Mouse (Mus musculus) liver, embryonic 13.5 days (tissue): ENCODE data around the gene Myrfl. TPM values are rescaled to one million over a fixed set of nuclear protein-coding genes. Genes with fewer than 3 reads are reported as not detected.

ENCODE experiments used
- ATAC-seq: fragments of 200-750 bp; cut with Nextera tagmentation; 2 replicates; pipeline ENCODE4 v1.8.0; 2017; ENCODE audit warnings: low read depth, mild to moderate bottlenecking, moderate number of reproducible peaks, moderate library complexity
- DNase-seq: peaks from one replicate; pipeline ENCODE4 v3.0.0; 2022
- H3K27ac ChIP-seq: fragments of 300-500 bp; sonication (generic); 2 replicates; pipeline ENCODE4 v1.5.1; 2015; ENCODE audit warnings: moderate library complexity, mild to moderate bottlenecking, inconsistent platforms
- H3K27me3 ChIP-seq: fragments of 300-500 bp; sonication (generic); 2 replicates; pipeline ENCODE4 v1.6.1; 2015; ENCODE audit warnings: mild to moderate bottlenecking, inconsistent platforms
- H3K36me3 ChIP-seq: fragments of 300-500 bp; sonication (generic); 2 replicates; pipeline ENCODE4 v1.6.1; 2015; ENCODE audit warnings: mild to moderate bottlenecking, inconsistent platforms
- H3K4me1 ChIP-seq: fragments of 300-500 bp; sonication (generic); replicated peaks from 2 replicates; pipeline ENCODE4 v1.6.1; 2015; ENCODE audit warnings: inconsistent platforms
- H3K4me2 ChIP-seq: fragments of 300-500 bp; sonication (generic); 2 replicates; pipeline ENCODE4 v1.6.1; 2015; ENCODE audit warnings: inconsistent platforms, mild to moderate bottlenecking, moderate library complexity
- H3K4me3 ChIP-seq: fragments of 300-500 bp; sonication (generic); replicated peaks from 2 replicates; pipeline ENCODE4 v1.5.1; 2015; ENCODE audit warnings: mild to moderate bottlenecking, inconsistent platforms
- H3K9ac ChIP-seq: fragments of 300-500 bp; sonication (generic); 2 replicates; pipeline ENCODE4 v1.6.1; 2015; ENCODE audit warnings: mild to moderate bottlenecking, inconsistent platforms
- H3K9me3 ChIP-seq: fragments of 300-500 bp; sonication (generic); replicated peaks from 2 replicates; pipeline ENCODE4 v1.6.1; 2016; ENCODE audit warnings: inconsistent platforms
- WGBS: fragments of 180-500 bp; shearing (Covaris S2); methylation state at CpG from one replicate; pipeline ENCODE4 v1.1.7; 2015; ENCODE audit not compliant: insufficient replicate concordance; 5-methylcytosine and 5-hydroxymethylcytosine counted together
- polyA plus RNA-seq: library from polyadenylated mRNA; unstranded; fragments of >200 nt; fragmentation: Nextera tagmentation; extraction: Ambion mirVana; gene quantifications from 2 replicates; pipeline ENCODE4 v1.2.1, GENCODE M21; 2015

Gene Myrfl
- polyA plus RNA-seq, 1 experiment from 2014 or later: not detected

GRCm38 (mm10) chr10:116926428-116927113 is 29.9 kb upstream of the Myrfl start:
- DNase-seq: no peak
- no peaks in the 10 kb centered on the region for H3K9me3 ChIP-seq
- no peak for ATAC-seq
- no peak overlapping the region for H3K9ac ChIP-seq
- H3K4me3 ChIP-seq: no peak overlapping the region
- H3K36me3 ChIP-seq: peaks cover 33% of the 10 kb centered on the region
- H3K4me2 ChIP-seq: no peak overlapping the region
- H3K27me3 ChIP-seq: no peaks in the 10 kb centered on the region
- H3K27ac ChIP-seq: no peak overlapping the region
- peaks cover 4% of the 10 kb centered on the region; the same call in 1 of the 2 replicates for H3K4me1 ChIP-seq
- WGBS: 77% methylated on average over 11 of the region's 11 CpGs

DNA sequence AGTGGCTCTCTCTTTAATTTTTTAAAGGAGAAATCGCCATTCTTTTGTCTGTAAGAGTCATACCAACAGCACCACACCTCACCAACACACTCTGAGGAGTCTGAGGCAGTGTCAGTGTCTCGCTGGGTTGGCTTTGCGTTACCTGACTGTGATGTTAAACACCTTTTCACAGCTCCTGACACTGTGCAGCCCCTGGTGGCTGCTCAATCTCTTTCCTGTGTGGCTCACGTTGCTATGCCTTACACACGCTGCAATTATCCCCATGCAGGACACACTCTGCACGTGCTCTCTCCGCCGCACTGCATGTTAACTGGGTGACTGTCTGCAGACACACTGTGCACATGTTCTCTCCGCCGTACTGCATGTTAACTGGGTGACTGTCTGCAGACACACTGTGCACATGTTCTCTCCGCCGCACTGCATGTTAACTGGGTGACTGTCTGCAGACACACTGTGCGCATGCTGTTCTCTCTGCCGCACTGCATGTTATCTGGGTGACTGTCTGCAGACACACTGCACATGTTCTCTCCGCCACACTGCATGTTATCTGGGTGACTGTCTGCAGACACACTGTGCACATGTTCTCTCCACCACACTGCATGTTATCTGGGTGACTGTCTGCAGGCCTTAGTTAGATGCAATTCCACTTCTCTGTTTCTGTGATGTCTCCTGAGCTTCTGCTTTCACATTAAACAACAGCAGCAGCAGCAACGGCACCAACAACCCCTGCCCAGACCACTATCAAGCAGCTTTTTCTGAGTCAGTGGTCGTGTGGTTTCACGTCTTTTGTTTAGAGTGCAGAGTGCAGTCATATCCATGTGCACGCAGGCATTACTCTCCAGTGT is 27.2 kb upstream of the Myrfl start:
- ATAC-seq (no peak), DNase-seq (no peak)
- Histone ChIP-seq H3K36me3 (peaks cover 27% of the 10 kb centered on the region), H3K27me3 (no peaks in the 10 kb centered on the region), H3K4me1 (no peaks in the 10 kb centered on the region), H3K27ac (no peak overlapping the region), H3K9ac (no peak overlapping the region), H3K4me2 (no peak overlapping the region), H3K4me3 (no peak overlapping the region), H3K9me3 (no peaks in the 10 kb centered on the region)
- WGBS: 84% methylated on average over 19 of the region's 19 CpGs

GRCm38 (mm10) chr10:116922161-116922560 is 25.4 kb upstream of the Myrfl start:
- 89% methylated on average over 15 of the region's 15 CpGs for WGBS
- Histone ChIP-seq H3K9ac (no peak overlapping the region), H3K4me1 (no peaks in the 10 kb centered on the region), H3K4me2 (no peak overlapping the region), H3K4me3 (no peak overlapping the region), H3K27ac (no peak overlapping the region), H3K9me3 (no peaks in the 10 kb centered on the region), H3K27me3 (no peaks in the 10 kb centered on the region), H3K36me3 (peaks cover 29% of the 10 kb centered on the region)
- DNase-seq (no peak), ATAC-seq (no peak)

- no peaks in the 10 kb centered on the region for H3K9me3 ChIP-seq
- 84% methylated on average over 15 of the region's 15 CpGs for WGBS
- H3K27ac ChIP-seq: no peak overlapping the region
- DNase-seq (no peak), ATAC-seq (no peak)
- H3K4me2 ChIP-seq: no peak overlapping the region
- no peaks in the 10 kb centered on the region for H3K27me3 ChIP-seq
- H3K36me3 ChIP-seq: peaks cover 29% of the 10 kb centered on the region
- no peaks in the 10 kb centered on the region for H3K4me1 ChIP-seq
- no peak overlapping the region for H3K4me3 ChIP-seq
- H3K9ac ChIP-seq: no peak overlapping the region
Measured at GRCm38 (mm10) chr10:116921416-116921815, 24.7 kb upstream of the Myrfl start.

GRCm38 (mm10) chr10:116920641-116921040 is 23.9 kb upstream of the Myrfl start:
- no peak overlapping the region for H3K4me2 ChIP-seq
- H3K4me1 ChIP-seq: no peaks in the 10 kb centered on the region
- no peak overlapping the region for H3K27ac ChIP-seq
- 88% methylated on average over 8 of the region's 8 CpGs for WGBS
- no peak overlapping the region for H3K9ac ChIP-seq
- peaks cover 28% of the 10 kb centered on the region for H3K36me3 ChIP-seq
- no peak overlapping the region for H3K4me3 ChIP-seq
- no peaks in the 10 kb centered on the region for H3K27me3 ChIP-seq
- ATAC-seq: no peak
- no peaks in the 10 kb centered on the region for H3K9me3 ChIP-seq
- DNase-seq: no peak

DNA sequence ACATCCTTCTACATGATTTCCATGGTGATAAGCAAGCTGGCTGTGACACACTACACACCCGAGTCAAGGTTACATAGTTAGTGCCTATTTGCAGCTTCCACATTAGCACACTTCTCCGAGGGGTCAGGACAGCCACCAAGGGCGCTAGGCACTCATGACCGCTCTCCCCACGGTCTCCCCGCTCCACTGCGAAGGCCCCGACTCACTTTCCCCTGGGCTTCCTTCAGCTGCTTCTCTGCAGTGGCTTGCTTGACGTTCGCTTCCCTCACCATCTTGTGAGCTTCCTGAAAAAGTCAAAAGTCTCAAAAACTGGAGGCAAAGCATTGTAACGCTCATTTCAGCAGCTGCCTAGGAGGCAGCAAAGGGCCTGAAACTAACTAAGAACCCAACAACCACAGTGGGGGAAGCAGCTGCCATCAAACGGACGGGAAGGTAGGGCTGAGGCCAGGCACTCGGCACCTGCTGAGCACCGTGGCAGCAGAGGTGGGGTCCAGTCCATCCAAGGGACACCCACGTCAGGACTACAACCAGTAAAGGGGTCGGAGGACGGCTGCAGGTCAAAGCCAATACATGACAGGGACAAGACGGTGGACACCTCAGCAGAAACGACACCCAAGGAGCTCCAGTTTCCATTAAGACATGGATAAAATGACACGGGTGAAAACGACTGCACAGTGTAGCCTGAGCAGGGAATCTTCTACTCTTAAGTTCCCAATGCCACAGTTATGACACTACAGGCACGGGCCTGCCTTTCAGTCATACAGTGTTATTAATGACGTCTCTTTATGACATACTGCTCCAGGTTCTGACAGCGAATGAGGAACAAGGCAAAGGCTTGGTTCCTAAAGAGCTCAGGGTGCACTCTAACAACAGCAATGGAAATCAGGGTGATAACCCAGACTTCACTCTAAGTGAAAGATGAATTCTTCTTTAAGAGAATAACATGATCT is 22.9 kb upstream of the Myrfl start:
- Histone ChIP-seq H3K9ac (no peak overlapping the region), H3K36me3 (peaks cover 22% of the 10 kb centered on the region), H3K27me3 (no peaks in the 10 kb centered on the region), H3K4me3 (no peak overlapping the region), H3K4me1 (no peaks in the 10 kb centered on the region), H3K4me2 (no peak overlapping the region), H3K9me3 (no peaks in the 10 kb centered on the region), H3K27ac (no peak overlapping the region)
- WGBS: 78% methylated on average over 25 of the region's 25 CpGs
- ATAC-seq (no peak), DNase-seq (no peak)

DNA sequence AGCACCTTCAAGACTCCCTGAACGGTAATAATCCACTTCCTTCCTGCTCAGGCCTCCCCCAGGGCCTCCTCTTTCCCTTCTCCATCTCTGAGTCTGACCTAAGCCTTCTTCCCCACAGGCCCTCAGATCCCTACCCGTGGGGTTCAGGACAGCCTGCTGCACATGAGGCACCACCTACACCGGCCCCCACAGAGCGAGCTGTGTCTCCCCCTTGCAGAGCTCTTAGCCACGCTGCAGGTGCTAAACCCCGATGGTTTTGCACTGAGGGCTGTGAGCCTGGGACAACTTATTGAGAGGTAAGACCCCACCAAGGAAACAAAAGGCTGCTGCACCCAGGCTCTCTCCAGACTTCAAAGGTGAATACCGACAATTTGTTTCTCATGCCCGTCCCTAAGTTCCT is 19.9 kb upstream of the Myrfl start:
- no peaks in the 10 kb centered on the region for H3K9me3 ChIP-seq
- H3K27ac ChIP-seq: no peak overlapping the region
- 64% methylated on average over 8 of the region's 8 CpGs for WGBS
- no peak overlapping the region for H3K4me3 ChIP-seq
- ATAC-seq: no peak
- H3K27me3 ChIP-seq: no peaks in the 10 kb centered on the region
- peaks cover 16% of the 10 kb centered on the region for H3K36me3 ChIP-seq
- H3K4me1 ChIP-seq: 0 out of 2 replicates have a peak, but pooled peaks cover 2% of the 10 kb centered on the region
- no peak for DNase-seq
- no peak overlapping the region for H3K4me2 ChIP-seq
- H3K9ac ChIP-seq: no peak overlapping the region

GRCm38 (mm10) chr10:116915286-116915685 is 18.6 kb upstream of the Myrfl start:
- Histone ChIP-seq H3K4me2 (no peak overlapping the region), H3K9me3 (no peaks in the 10 kb centered on the region), H3K36me3 (peaks cover 23% of the 10 kb centered on the region), H3K4me1 (peaks cover 5% of the 10 kb centered on the region), H3K4me3 (no peak overlapping the region), H3K9ac (no peak overlapping the region), H3K27ac (no peak overlapping the region), H3K27me3 (no peaks in the 10 kb centered on the region)
- ATAC-seq (no peak), DNase-seq (no peak)
- 76% methylated on average over 8 of the region's 8 CpGs for WGBS

GRCm38 (mm10) chr10:116914586-116914985 is 17.9 kb upstream of the Myrfl start:
- no peaks in the 10 kb centered on the region for H3K27me3 ChIP-seq
- H3K27ac ChIP-seq: no peak overlapping the region
- no peaks in the 10 kb centered on the region for H3K9me3 ChIP-seq
- no peak for DNase-seq
- H3K4me3 ChIP-seq: no peak overlapping the region
- WGBS: 85% methylated on average over 9 of the region's 9 CpGs
- H3K4me2 ChIP-seq: no peak overlapping the region
- peaks cover 30% of the 10 kb centered on the region for H3K36me3 ChIP-seq
- no peak for ATAC-seq
- no peak overlapping the region for H3K9ac ChIP-seq
- peaks cover 12% of the 10 kb centered on the region for H3K4me1 ChIP-seq

DNA sequence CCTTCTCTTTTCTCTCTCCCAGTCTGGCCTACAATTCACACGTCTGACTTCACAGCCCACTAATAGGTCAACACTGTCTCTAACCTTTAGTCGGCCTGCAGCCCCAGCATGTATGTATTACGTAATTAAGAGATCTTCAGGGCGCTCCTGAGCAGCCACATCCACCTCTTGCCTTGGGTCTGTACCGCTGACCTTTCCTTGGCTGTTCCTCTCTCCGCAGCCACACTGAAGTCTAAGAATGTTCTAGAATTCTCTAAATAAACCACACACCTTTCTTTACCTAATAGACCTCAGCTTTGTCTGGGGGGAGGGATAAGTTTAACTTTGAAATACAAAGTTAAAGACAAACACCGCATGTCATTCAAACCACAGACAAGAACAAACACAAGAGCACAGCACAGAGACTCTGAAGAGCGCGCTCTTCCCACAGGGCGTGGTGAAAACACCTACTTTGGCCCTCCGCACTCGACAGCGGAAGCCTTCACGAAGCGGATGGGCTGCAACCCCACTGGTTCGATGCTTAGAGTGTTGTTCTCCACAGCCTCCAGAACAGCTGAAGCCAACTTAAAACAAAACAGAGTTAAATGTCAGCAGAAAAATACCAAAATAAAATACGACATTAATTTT is 17.0 kb upstream of the Myrfl start:
- H3K4me3 ChIP-seq: no peak overlapping the region
- peaks cover 20% of the 10 kb centered on the region for H3K4me1 ChIP-seq
- ATAC-seq (no peak), DNase-seq (no peak)
- WGBS: 77% methylated on average over 17 of the region's 17 CpGs
- no peaks in the 10 kb centered on the region for H3K27me3 ChIP-seq
- no peaks in the 10 kb centered on the region for H3K9me3 ChIP-seq
- no peak overlapping the region for H3K9ac ChIP-seq
- no peak overlapping the region for H3K4me2 ChIP-seq
- no peak overlapping the region for H3K27ac ChIP-seq
- H3K36me3 ChIP-seq: peaks cover 28% of the 10 kb centered on the region

- no peak for ATAC-seq
Measured at GRCm38 (mm10) chr10:116912850-116913249, 16.1 kb upstream of the Myrfl start.

More at GRCm38 (mm10) chr10:116912850-116913249, 16.1 kb upstream of the Myrfl start:
- no peak overlapping the region for H3K4me2 ChIP-seq
- no peak overlapping the region for H3K27ac ChIP-seq
- peaks cover 25% of the 10 kb centered on the region for H3K4me1 ChIP-seq
- DNase-seq: no peak
- H3K36me3 ChIP-seq: peaks cover 26% of the 10 kb centered on the region
- H3K9ac ChIP-seq: no peak overlapping the region
- no peaks in the 10 kb centered on the region for H3K9me3 ChIP-seq
- no peaks in the 10 kb centered on the region for H3K27me3 ChIP-seq
- 80% methylated on average over 9 of the region's 9 CpGs for WGBS
- H3K4me3 ChIP-seq: no peak overlapping the region
